ENCODE assay signal across 24 mouse cellular contexts in genomic region chr7:101928093-101928492, GRCm38 (mm10). TPM values are rescaled to one million over a fixed set of nuclear protein-coding genes. Genes with fewer than 3 reads are reported as not detected.
DNase-seq lines count a peak whose midpoint lies in the region; ATAC-seq and TF ChIP-seq lines count a peak whose summit lies in the region.
"Had no signal": no experiment of that assay in that cellular context is flagged by ENCODE, and none has a peak within 500 bp of the region (broad histone marks: within the 10 kb centered on the region; RNA-seq: fewer than 3 reads in every experiment).

No protein-coding gene starts in this region.

- no peak for TF ChIP-seq POLR2A in liver, adult 2 months (IDR thresholded peaks at IDR 0.05; ENCODE audit: extremely low read depth, insufficient read depth, low read length)

- H3K4me1 ChIP-seq in liver, adult 2 months (ENCODE audit: control insufficient read depth, insufficient read depth, low read length): peaks cover 4% of the 10 kb centered on the region; the same call in 1 of the 2 replicates
- peaks cover 4% of the 10 kb centered on the region; the same call in 1 of the 2 replicates for H3K4me1 ChIP-seq in liver, embryonic 11.5 days (replicated peaks; ENCODE audit: control insufficient read depth, insufficient read depth, low read length)
- peaks cover 8% of the 10 kb centered on the region for H3K4me1 ChIP-seq in forebrain, embryonic 10.5 days
- H3K4me1 ChIP-seq: hindbrain, embryonic 12.5 days had no signal

- H3K79me2 ChIP-seq in liver, adult 2 months (ENCODE audit: control insufficient read depth, insufficient read depth, low read length): no peaks in the 10 kb centered on the region

- no peak overlapping the region for H3K9ac ChIP-seq in liver, adult 2 months (ENCODE audit: low read depth, low read length)
- no peak overlapping the region for H3K9ac ChIP-seq in liver, embryonic 11.5 days (ENCODE audit: low read depth, low read length)
- H3K9ac ChIP-seq: heart, embryonic 13.5 days; hindbrain, embryonic 12.5 days had no signal

- H3K9me3 ChIP-seq in liver, embryonic 11.5 days (ENCODE audit: control insufficient read depth, low read length): no peaks in the 10 kb centered on the region
- H3K9me3 ChIP-seq in forebrain, embryonic 10.5 days: 0 out of 2 replicates have a peak, but pooled peaks cover 4% of the 10 kb centered on the region
- H3K9me3 ChIP-seq: embryonic facial prominence, embryonic 10.5 days; heart, embryonic 13.5 days; hindbrain, embryonic 12.5 days had no signal

- no peak overlapping the region for H3K4me2 ChIP-seq in liver, embryonic 11.5 days
- H3K4me2 ChIP-seq: heart, embryonic 13.5 days; hindbrain, embryonic 12.5 days had no signal

- DNase-seq in adrenal gland, adult 2 months: peak; percentile 45
- DNase-seq in adrenal gland, postnatal 25 days: no peak
- DNase-seq in gastrocnemius, adult 18-20 months (ENCODE audit: low spot score): peak; percentile 30
- DNase-seq in gastrocnemius, postnatal 14 days: no peak
- peak; percentile 76 for DNase-seq in liver, adult 2 months (ENCODE audit: extremely low read depth, low read depth, low spot score)
- no peak for DNase-seq in liver, embryonic 11.5 days (ENCODE audit: low spot score)
- DNase-seq in adipocyte (ENCODE audit: low spot score): peak; percentile 85
- no peak for DNase-seq in forebrain, embryonic 10.5 days (ENCODE audit: extremely low spot score, low spot score)
- DNase-seq: B cell, adult 2 months; cerebellum, adult 2 months; cerebellum, postnatal 10 days; gastrocnemius, postnatal 10 days; heart, postnatal 4 days; kidney, adult 18-20 months had no signal

- WGBS in liver, adult 2 months: 33% methylated on average over 3 of the region's 3 CpGs
- WGBS in liver, embryonic 11.5 days: 88% methylated on average over 3 of the region's 3 CpGs
- WGBS in forebrain, embryonic 10.5 days: 82% methylated on average over 3 of the region's 3 CpGs

- H3K27me3 ChIP-seq in liver, adult 2 months (ENCODE audit: control insufficient read depth, insufficient read depth, low read length): no peaks in the 10 kb centered on the region
- H3K27me3 ChIP-seq in liver, embryonic 11.5 days (replicated peaks; ENCODE audit: control insufficient read depth, insufficient read depth, low read length): no peaks in the 10 kb centered on the region
- H3K27me3 ChIP-seq in forebrain, embryonic 10.5 days (ENCODE audit: poor library complexity, severe bottlenecking): no peaks in the 10 kb centered on the region
- H3K27me3 ChIP-seq: heart, embryonic 13.5 days; hindbrain, embryonic 12.5 days; Patski had no signal

- ATAC-seq in liver, embryonic 11.5 days (replicated peaks; ENCODE audit: low FRiP score): no peak
- ATAC-seq: activated CD4-positive, CD25-positive, alpha-beta regulatory T cell, adult 4 months; CD4-positive, CD25-positive, alpha-beta regulatory T cell, adult 4 months; forebrain, embryonic 14.5 days; hindbrain, embryonic 16.5 days; inflammation-experienced regulatory T-cells, adult 6 months; Patski had no signal

- no peaks in the 10 kb centered on the region for H3K36me3 ChIP-seq in liver, adult 2 months (ENCODE audit: control insufficient read depth, insufficient read depth, low read length)
- no peaks in the 10 kb centered on the region for H3K36me3 ChIP-seq in liver, embryonic 11.5 days (ENCODE audit: control insufficient read depth, insufficient read depth, low read length)
- H3K36me3 ChIP-seq in forebrain, embryonic 10.5 days (replicated peaks): no peaks in the 10 kb centered on the region; the same call in 1 of the 2 replicates
- H3K36me3 ChIP-seq: embryonic facial prominence, embryonic 10.5 days; heart, embryonic 13.5 days; hindbrain, embryonic 12.5 days had no signal

- no peak overlapping the region for H3K4me3 ChIP-seq in liver, adult 2 months (ENCODE audit: insufficient read depth, low read depth, low read length)
- H3K4me3 ChIP-seq in liver, embryonic 11.5 days (ENCODE audit: low read depth, low read length): no peak overlapping the region
- no peak overlapping the region for H3K4me3 ChIP-seq in forebrain, embryonic 10.5 days
- H3K4me3 ChIP-seq: embryonic facial prominence, embryonic 10.5 days; heart, embryonic 13.5 days; hindbrain, embryonic 12.5 days had no signal

- intact Hi-C loops in gastrocnemius, postnatal 14 days (cut with DNase I; ENCODE audit: low total_unique reads): no loop called here

- H3K27ac ChIP-seq in liver, adult 2 months (replicated peaks; ENCODE audit: insufficient read depth, low read depth, low read length): no peak overlapping the region
- no peak overlapping the region for H3K27ac ChIP-seq in liver, embryonic 11.5 days (ENCODE audit: low read depth, low read length)
- no peak overlapping the region for H3K27ac ChIP-seq in forebrain, embryonic 10.5 days
- H3K27ac ChIP-seq: embryonic facial prominence, embryonic 10.5 days; heart, embryonic 13.5 days; hindbrain, embryonic 12.5 days had no signal

- TF ChIP-seq CTCF in liver, adult 2 months (IDR thresholded peaks at IDR 0.05; ENCODE audit: low read depth, low read length): no peak

RNA-seq across cellular contexts. Expression of gene Lrrc51, which starts 5.6 kb away (rescaled TPM):
- total RNA-seq in adrenal gland, adult 2 months (2021): 10 to 100 TPM; 11.7 to 17.3 TPM
- 9.4 and 10.3 TPM in 2 replicates for polyA plus RNA-seq in adrenal gland, adult 2 months (2012; rRNA removed)
- total RNA-seq in adrenal gland, postnatal 25 days (2021): 13.3 and 17.2 TPM in 2 replicates
- 1 to 10 TPM; 4.0 to 4.3 TPM for total RNA-seq in gastrocnemius, adult 18-20 months (2021)
- 1 to 10 TPM; 3.6 to 3.7 TPM for total RNA-seq in gastrocnemius, postnatal 14 days (2021)
- 3.1 and 3.3 TPM in 2 replicates for total RNA-seq in liver, adult 2 months (2014; rRNA removed)
- polyA plus RNA-seq in liver, adult 2 months (2012; rRNA removed): 5.2 and 5.3 TPM in 2 replicates
- polyA plus RNA-seq in liver, embryonic 11.5 days (2014; fragmentation: Nextera tagmentation; extraction: Ambion mirVana): 5.5 and 6.4 TPM in 2 replicates
- polyA plus RNA-seq in forebrain, embryonic 10.5 days (2016; fragmentation: Nextera tagmentation; extraction: Ambion mirVana): 10.1 and 11.9 TPM in 2 replicates

RNA-seq across cellular contexts. Expression of gene Numa1, which starts 5.8 kb away (rescaled TPM):
- 100 to 1,000 TPM; 167 to 176 TPM for total RNA-seq in adrenal gland, adult 2 months (2021)
- 89.3 and 96.6 TPM in 2 replicates for polyA plus RNA-seq in adrenal gland, adult 2 months (2012; rRNA removed)
- 168 and 210 TPM in 2 replicates for total RNA-seq in adrenal gland, postnatal 25 days (2021)
- 10 to 100 TPM; 53.5 to 57.4 TPM for total RNA-seq in gastrocnemius, adult 18-20 months (2021)
- total RNA-seq in gastrocnemius, postnatal 14 days (2021): 10 to 100 TPM; 53.0 to 53.3 TPM
- total RNA-seq in liver, adult 2 months (2014; rRNA removed): 31.8 and 34.8 TPM in 2 replicates
- 22.2 and 26.7 TPM in 2 replicates for polyA plus RNA-seq in liver, adult 2 months (2012; rRNA removed)
- polyA plus RNA-seq in liver, embryonic 11.5 days (2014; fragmentation: Nextera tagmentation; extraction: Ambion mirVana): 66.2 and 66.3 TPM in 2 replicates
- polyA plus RNA-seq in forebrain, embryonic 10.5 days (2016; fragmentation: Nextera tagmentation; extraction: Ambion mirVana): 95.7 and 96.0 TPM in 2 replicates

RNA-seq across cellular contexts. Expression of gene Tomt, which starts 21.9 kb away (rescaled TPM):
- not detected for total RNA-seq in adrenal gland, adult 2 months (2021)
- not detected in 2 replicates for polyA plus RNA-seq in adrenal gland, adult 2 months (2012; rRNA removed)
- total RNA-seq in adrenal gland, postnatal 25 days (2021): not detected in 2 replicates
- total RNA-seq in gastrocnemius, adult 18-20 months (2021): not detected
- total RNA-seq in gastrocnemius, postnatal 14 days (2021): not detected
- total RNA-seq in liver, adult 2 months (2014; rRNA removed): 0.07 TPM in 1 of 2 replicates, not detected in the other
- 0.19 and 0.22 TPM in 2 replicates for polyA plus RNA-seq in liver, adult 2 months (2012; rRNA removed)
- 0.71 and 0.75 TPM in 2 replicates for polyA plus RNA-seq in liver, embryonic 11.5 days (2014; fragmentation: Nextera tagmentation; extraction: Ambion mirVana)
- polyA plus RNA-seq in forebrain, embryonic 10.5 days (2016; fragmentation: Nextera tagmentation; extraction: Ambion mirVana): 0.62 and 1.2 TPM in 2 replicates
- total RNA-seq: gastrocnemius, postnatal 10 days; granulocyte monocyte progenitor cell, adult 5-6 weeks; heart, postnatal 4 days had no signal
- polyA plus RNA-seq: CD4-positive, CD25-positive, alpha-beta regulatory T cell, adult 4 months had no signal

RNA-seq across cellular contexts. Expression of gene Lamtor1, which starts 22.4 kb away (rescaled TPM):
- 100 to 1,000 TPM; 106 to 131 TPM for total RNA-seq in adrenal gland, adult 2 months (2021)
- 298 TPM in 2 replicates for polyA plus RNA-seq in adrenal gland, adult 2 months (2012; rRNA removed)
- total RNA-seq in adrenal gland, postnatal 25 days (2021): 99.9 and 103 TPM in 2 replicates
- 100 to 1,000 TPM; 104 to 108 TPM for total RNA-seq in gastrocnemius, adult 18-20 months (2021)
- 100 to 1,000 TPM; 101 to 102 TPM for total RNA-seq in gastrocnemius, postnatal 14 days (2021)
- 64.1 and 75.7 TPM in 2 replicates for total RNA-seq in liver, adult 2 months (2014; rRNA removed)
- 159 and 171 TPM in 2 replicates for polyA plus RNA-seq in liver, adult 2 months (2012; rRNA removed)
- polyA plus RNA-seq in liver, embryonic 11.5 days (2014; fragmentation: Nextera tagmentation; extraction: Ambion mirVana): 119 and 124 TPM in 2 replicates
- polyA plus RNA-seq in forebrain, embryonic 10.5 days (2016; fragmentation: Nextera tagmentation; extraction: Ambion mirVana): 157 and 165 TPM in 2 replicates

RNA-seq across cellular contexts. Expression of gene Folr1, which starts 57.5 kb away (rescaled TPM):
- 10 to 100 TPM in 1 of 2 experiments, under 1 TPM in 1; 0.86 to 22.0 TPM for total RNA-seq in adrenal gland, adult 2 months (2021)
- 1.3 and 2.6 TPM in 2 replicates for polyA plus RNA-seq in adrenal gland, adult 2 months (2012; rRNA removed)
- total RNA-seq in adrenal gland, postnatal 25 days (2021): 6.8 and 7.9 TPM in 2 replicates
- 1 to 10 TPM in 1 of 2 experiments, under 1 TPM in 1; 0.89 to 2.8 TPM for total RNA-seq in gastrocnemius, adult 18-20 months (2021)
- total RNA-seq in gastrocnemius, postnatal 14 days (2021): 1 to 10 TPM; 1.6 to 2.2 TPM
- total RNA-seq in liver, adult 2 months (2014; rRNA removed): 0.20 TPM in 1 of 2 replicates, not detected in the other
- 0.23 TPM in 1 of 2 replicates, not detected in the other for polyA plus RNA-seq in liver, adult 2 months (2012; rRNA removed)
- polyA plus RNA-seq in liver, embryonic 11.5 days (2014; fragmentation: Nextera tagmentation; extraction: Ambion mirVana): 0.27 and 0.42 TPM in 2 replicates
- polyA plus RNA-seq in forebrain, embryonic 10.5 days (2016; fragmentation: Nextera tagmentation; extraction: Ambion mirVana): 11.9 and 13.1 TPM in 2 replicates
- total RNA-seq: granulocyte monocyte progenitor cell, adult 5-6 weeks had no signal
- polyA plus RNA-seq: activated CD4-positive, CD25-positive, alpha-beta regulatory T cell, adult 4 months; CD4-positive, CD25-positive, alpha-beta regulatory T cell, adult 4 months; inflammation-experienced regulatory T-cells, adult 6 months had no signal

Comparison
In these comparisons a context has a peak if more than half of its experiments do, and no peak if none do; other contexts are left out.
1. DNase-seq: peak in adrenal gland, adult 2 months (single experiment), gastrocnemius, adult 18-20 months (single experiment), liver, adult 2 months (single experiment) and adipocyte (single experiment); none in adrenal gland, postnatal 25 days (single experiment), gastrocnemius, postnatal 14 days (single experiment), liver, embryonic 11.5 days (single experiment) and forebrain, embryonic 10.5 days (single experiment).